Mouse (Mus musculus) heart, adult 2 months (tissue): ENCODE measurements around the gene Daam1. TPM values are rescaled to one million over a fixed set of nuclear protein-coding genes. Genes with fewer than 3 reads are reported as not detected.

ENCODE experiments used
- DNase-seq, 2 experiments: peaks; one replicate each; pipeline ENCODE4 v3.0.0; 2021
- H3K27ac ChIP-seq: fragments of 200-600 bp; 2 replicates; pipeline ENCODE4 v1.8.1; 2022
- H3K27me3 ChIP-seq: fragments of 200-500 bp; 2 replicates; pipeline ENCODE4 v1.6.1; 2012; ENCODE audit warnings: mild to moderate bottlenecking, low read length, inconsistent platforms, mixed read lengths; ENCODE audit not compliant: control insufficient read depth, insufficient read depth
- H3K36me3 ChIP-seq: fragments of 200-500 bp; 2 replicates; pipeline ENCODE4 v1.6.1; 2012; ENCODE audit warnings: low read length, inconsistent platforms; ENCODE audit not compliant: control insufficient read depth, insufficient read depth
- H3K4me1 ChIP-seq: fragments of 200-500 bp; 2 replicates; pipeline ENCODE4 v1.6.1; 2011; ENCODE audit warnings: low read length; ENCODE audit not compliant: control insufficient read depth, insufficient read depth
- H3K4me3 ChIP-seq: fragments of 200-600 bp; 2 replicates; pipeline ENCODE4 v1.8.1; 2022
- H3K79me2 ChIP-seq: fragments of 200-500 bp; replicated peaks from 2 replicates; pipeline ENCODE4 v1.6.1; 2012; ENCODE audit warnings: mild to moderate bottlenecking, inconsistent platforms, low read length, moderate library complexity, mixed read lengths; ENCODE audit not compliant: control insufficient read depth, insufficient read depth
- H3K9ac ChIP-seq: fragments of 200-500 bp; 2 replicates; pipeline ENCODE4 v1.6.1; 2012; ENCODE audit warnings: low read depth, mild to moderate bottlenecking, control low read depth, inconsistent platforms, low read length, mixed read lengths
- CTCF ChIP-seq: fragments of 200-600 bp; IDR thresholded peaks from 2 replicates; pipeline ENCODE4 v1.8.1; 2022; ENCODE audit warnings: antibody characterized with exemption, mild to moderate bottlenecking, moderate library complexity
- EP300 ChIP-seq: fragments of 200-500 bp; IDR thresholded peaks from 2 replicates; pipeline ENCODE4 v1.6.1; 2011; ENCODE audit warnings: low read depth, low read length, control low read depth; ENCODE audit not compliant: insufficient read depth
- POLR2A ChIP-seq: fragments of 200-500 bp; IDR thresholded peaks from 2 replicates; pipeline ENCODE4 v1.6.1; 2011; ENCODE audit warnings: mild to moderate bottlenecking, low read depth, low read length, control low read depth; ENCODE audit not compliant: insufficient read depth
- WGBS: fragments of 180-500 bp; shearing (Covaris S2); methylation state at CpG from one replicate; pipeline ENCODE4 v1.1.7; 2018; 5-methylcytosine and 5-hydroxymethylcytosine counted together
- intact Hi-C: fragments of 180-260 bp; cut with DNase I; formaldehyde crosslinking; loops from one replicate; pipeline ENCODE4 v1.15.1; 2025
- polyA plus RNA-seq: library from polyadenylated mRNA; depleted of rRNA; stranded (reverse); fragments of >200 nt; gene quantifications from 2 replicates; pipeline ENCODE4 v1.2.3, GENCODE M21; 2012
- total RNA-seq, 2 experiments: library from RNA; stranded (reverse); gene quantifications; 2 replicates each; pipeline ENCODE4 v1.2.3; 2021

Daam1 gene
- total and polyA plus RNA-seq, 3 experiments: 13.1 to 77.6 (median 67.2) TPM

DNA sequence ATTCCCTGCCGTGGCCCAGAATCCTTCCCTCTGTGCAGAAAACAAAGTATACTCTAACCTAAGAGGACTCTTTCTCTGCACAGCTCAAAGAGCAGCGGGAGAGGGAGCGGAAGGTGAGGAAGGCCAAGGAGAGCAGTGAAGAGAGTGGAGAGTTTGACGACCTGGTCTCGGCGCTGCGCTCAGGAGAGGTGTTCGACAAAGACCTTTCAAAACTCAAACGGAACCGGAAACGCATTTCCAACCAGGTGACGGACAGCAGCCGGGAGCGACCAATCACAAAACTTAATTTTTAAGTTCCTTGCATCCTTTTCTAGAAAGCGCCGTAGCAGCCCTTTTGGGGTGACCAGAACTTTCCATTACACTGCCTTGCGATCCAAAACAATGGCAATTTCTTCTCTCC is 158.7 kb downstream of the Daam1 start:
- H3K27ac ChIP-seq: no peak overlapping the region
- DNase-seq: no peak
- no peaks in the 10 kb centered on the region; the same call in 1 of the 2 replicates for H3K36me3 ChIP-seq
- H3K4me1 ChIP-seq: no peaks in the 10 kb centered on the region
- no peak overlapping the region for H3K4me3 ChIP-seq
- no peaks in the 10 kb centered on the region for H3K79me2 ChIP-seq
- H3K9ac ChIP-seq: no peak overlapping the region
- WGBS: 96% methylated on average over 17 of the region's 17 CpGs
- H3K27me3 ChIP-seq: no peaks in the 10 kb centered on the region
- no peak for TF ChIP-seq CTCF
- TF ChIP-seq EP300: no peak
- TF ChIP-seq POLR2A: no peak
- intact Hi-C loops: no loop called here

DNA sequence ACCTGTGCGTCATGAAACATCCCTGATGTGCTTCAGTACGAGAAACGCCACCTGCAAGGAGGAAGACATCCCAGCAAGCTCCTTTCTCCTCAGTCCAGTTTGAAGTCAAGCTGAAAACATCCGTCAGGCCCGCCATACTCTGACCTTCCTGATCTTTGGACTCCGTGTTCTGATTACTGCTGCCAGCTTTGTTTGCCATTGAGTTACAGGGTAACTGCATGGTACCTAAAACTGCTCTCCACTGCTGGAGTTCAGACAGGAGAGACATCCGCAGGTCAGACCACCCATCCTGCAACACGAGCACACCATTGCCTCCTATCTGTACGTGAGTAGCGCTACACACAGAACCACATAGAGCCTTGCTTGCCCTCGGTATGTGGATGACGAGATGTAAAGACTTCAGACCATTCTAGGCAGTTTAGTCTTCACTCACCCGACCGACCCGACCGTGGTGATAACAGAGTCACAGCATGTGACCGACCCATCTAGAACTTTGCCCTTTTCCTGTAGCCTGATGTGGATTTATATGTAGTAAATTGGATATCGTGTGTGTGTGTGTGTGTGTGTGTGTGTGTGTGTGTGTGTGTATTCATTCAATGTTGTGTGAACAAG is 161.8 kb downstream of the Daam1 start:
- no peak for DNase-seq

DNA sequence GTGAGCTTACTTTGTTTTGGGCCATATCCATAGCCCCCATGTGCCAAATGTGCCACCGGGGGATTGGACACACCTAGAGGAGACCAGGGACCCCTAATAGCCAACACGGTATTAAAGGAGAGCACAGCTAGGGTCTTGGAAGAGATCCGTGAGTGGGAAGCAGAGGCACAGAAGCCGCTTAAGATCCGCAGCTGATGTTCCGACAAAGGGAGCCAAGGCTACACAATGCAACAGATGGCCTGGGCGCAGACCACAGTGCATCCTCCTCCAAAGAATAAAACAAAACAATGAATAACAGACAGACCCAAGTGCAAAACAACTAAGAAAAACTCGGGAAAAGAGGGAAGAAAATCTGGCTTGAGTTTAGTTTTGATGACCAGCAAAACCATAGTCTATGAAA is 165.0 kb downstream of the Daam1 start:
- Histone ChIP-seq H3K36me3 (peaks cover 9% of the 10 kb centered on the region), H3K4me1 (peaks cover 9% of the 10 kb centered on the region), H3K4me3 (no peak overlapping the region), H3K9ac (no peak overlapping the region), H3K79me2 (no peaks in the 10 kb centered on the region), H3K27ac (peak overlapping the region; percentile 5; the same call in 1 of the 2 replicates), H3K27me3 (no peaks in the 10 kb centered on the region)
- 73% methylated on average over 8 of the region's 8 CpGs for WGBS
- TF ChIP-seq CTCF (no peak), POLR2A (no peak), EP300 (no peak)
- DNase-seq: no peak
- intact Hi-C loops: no loop called here

More for the DNA sequence above, 161.8 kb downstream of the Daam1 start:
- Histone ChIP-seq H3K27me3 (no peaks in the 10 kb centered on the region), H3K36me3 (no peaks in the 10 kb centered on the region; the same call in 1 of the 2 replicates), H3K4me3 (no peak overlapping the region), H3K27ac (no peak overlapping the region), H3K9ac (no peak overlapping the region), H3K79me2 (no peaks in the 10 kb centered on the region), H3K4me1 (peaks cover 3% of the 10 kb centered on the region; the same call in 1 of the 2 replicates)
- TF ChIP-seq CTCF: no peak
- TF ChIP-seq EP300: no peak
- TF ChIP-seq POLR2A: no peak
- 94% methylated on average over 18 of the region's 18 CpGs for WGBS
- intact Hi-C loops: no loop called here

DNA sequence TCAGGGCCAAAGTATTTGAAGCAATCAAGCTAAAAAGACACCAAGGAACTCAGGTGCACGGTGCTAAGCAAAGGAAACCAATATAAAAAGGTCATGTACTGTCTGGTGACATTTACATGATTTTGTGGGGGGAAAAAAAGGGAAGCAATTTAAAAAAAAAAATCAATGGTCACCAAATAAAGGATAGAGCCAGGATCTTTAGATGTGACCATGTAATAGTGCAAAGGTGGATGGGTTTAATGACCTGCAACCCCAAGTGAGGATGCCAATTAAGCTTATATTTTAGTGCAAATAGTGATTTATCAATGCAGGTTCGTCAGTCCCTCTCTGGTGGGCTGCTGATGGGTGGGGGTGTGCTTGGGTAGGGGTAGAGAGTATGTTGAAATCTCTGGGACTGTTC is 166.0 kb downstream of the Daam1 start:
- Histone ChIP-seq H3K4me3 (no peak overlapping the region), H3K4me1 (peaks cover 9% of the 10 kb centered on the region), H3K27ac (peak overlapping the region; percentile 49; the same call in 1 of the 2 replicates), H3K36me3 (peaks cover 9% of the 10 kb centered on the region), H3K79me2 (no peaks in the 10 kb centered on the region), H3K9ac (no peak overlapping the region), H3K27me3 (no peaks in the 10 kb centered on the region)
- intact Hi-C loops: no loop called here
- no peak for DNase-seq
- WGBS: 74% methylated on average over 2 of the region's 2 CpGs
- TF ChIP-seq POLR2A (no peak), CTCF (no peak), EP300 (no peak)

DNA sequence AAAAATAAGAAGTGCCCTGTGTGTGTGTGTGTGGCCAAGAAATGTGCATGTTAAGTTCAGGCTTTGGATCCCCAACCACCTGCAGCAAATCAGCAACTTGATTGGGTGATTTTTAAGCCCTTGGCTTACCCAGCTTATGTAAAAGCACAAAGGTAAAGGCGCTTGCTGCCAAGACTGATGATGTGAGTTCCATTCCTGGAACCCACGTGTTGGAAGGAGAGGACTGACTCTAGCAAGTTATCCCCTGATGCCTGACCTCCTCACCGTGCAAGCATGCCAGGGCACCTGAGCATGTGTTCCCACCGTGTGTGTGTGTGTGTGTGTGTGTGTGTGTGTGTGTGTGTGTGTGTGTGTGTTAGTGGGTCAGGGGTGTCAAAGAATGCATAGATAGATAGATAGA is 166.5 kb downstream of the Daam1 start:
- H3K36me3 ChIP-seq: peaks cover 11% of the 10 kb centered on the region
- peaks cover 9% of the 10 kb centered on the region for H3K4me1 ChIP-seq
- no peak overlapping the region for H3K4me3 ChIP-seq
- 52% methylated on average over 4 of the region's 4 CpGs for WGBS
- H3K27ac ChIP-seq: peak overlapping the region; percentile 49; the same call in 1 of the 2 replicates
- no peak for TF ChIP-seq CTCF
- peak; percentile 80; the same call in 1 of the 2 replicates for TF ChIP-seq EP300
- peak; percentile 13; the same call in 1 of the 2 replicates for TF ChIP-seq POLR2A
- no peaks in the 10 kb centered on the region for H3K79me2 ChIP-seq
- intact Hi-C loops: no loop called here
- H3K9ac ChIP-seq: no peak overlapping the region
- peak; percentile 40 to 60 for DNase-seq
- H3K27me3 ChIP-seq: no peaks in the 10 kb centered on the region

DNA sequence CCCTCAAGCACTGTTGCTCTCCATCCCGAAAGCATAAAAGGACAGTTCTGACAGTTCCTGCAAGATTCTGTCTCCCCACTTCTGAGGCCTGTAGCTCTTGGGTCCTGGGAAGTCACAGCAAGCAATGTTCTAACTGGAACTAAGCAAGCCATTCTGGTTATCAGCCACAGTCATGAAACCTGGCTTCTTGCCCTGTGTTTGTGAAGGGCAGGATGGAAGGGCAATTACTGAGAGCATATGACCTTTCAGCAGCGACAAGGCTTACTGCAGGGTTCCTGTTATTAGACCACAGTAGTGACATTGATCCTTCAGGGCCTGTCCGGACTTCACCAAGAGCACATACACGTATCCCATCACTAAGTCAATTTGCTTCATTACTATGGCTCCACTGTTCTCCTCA is 167.8 kb downstream of the Daam1 start:
- Histone ChIP-seq H3K4me1 (peaks cover 9% of the 10 kb centered on the region), H3K4me3 (no peak overlapping the region), H3K27ac (peak overlapping the region; percentile 80), H3K9ac (peak overlapping the region; percentile 32; the same call in 1 of the 2 replicates), H3K27me3 (no peaks in the 10 kb centered on the region), H3K79me2 (no peaks in the 10 kb centered on the region), H3K36me3 (peaks cover 11% of the 10 kb centered on the region)
- intact Hi-C loops: no loop called here
- WGBS: 16% methylated on average over 4 of the region's 4 CpGs
- peak; percentile 65 to 82 for DNase-seq
- TF ChIP-seq POLR2A (peak; percentile 54; the same call in 1 of the 2 replicates), CTCF (no peak), EP300 (peak; percentile 84; the same call in 1 of the 2 replicates)
